Mouse (Mus musculus) neural tube, embryonic 12.5 days (tissue): ENCODE measurements around the gene Efcc1. TPM values are rescaled to one million over a fixed set of nuclear protein-coding genes. Genes with fewer than 3 reads are reported as not detected.

Experiments used
- ATAC-seq: fragments of 200-750 bp; cut with Nextera tagmentation; 2 replicates; pipeline ENCODE4 v1.8.0; 2017; ENCODE audit warnings: low read depth, mild to moderate bottlenecking, moderate TSS enrichment, moderate library complexity; ENCODE audit not compliant: low FRiP score
- H3K27ac ChIP-seq: fragments of 300-500 bp; sonication (generic); 2 replicates; pipeline ENCODE4 v1.5.1; 2016
- H3K27me3 ChIP-seq: fragments of 300-500 bp; sonication (generic); replicated peaks from 2 replicates; pipeline ENCODE4 v1.6.1; 2016; ENCODE audit warnings: mild to moderate bottlenecking
- H3K36me3 ChIP-seq: fragments of 300-500 bp; sonication (generic); 2 replicates; pipeline ENCODE4 v1.6.1; 2016; ENCODE audit warnings: mild to moderate bottlenecking
- H3K4me1 ChIP-seq: fragments of 300-500 bp; sonication (generic); 2 replicates; pipeline ENCODE4 v1.6.1; 2016
- H3K4me2 ChIP-seq: fragments of 300-500 bp; sonication (generic); replicated peaks from 2 replicates; pipeline ENCODE4 v1.6.1; 2016; ENCODE audit warnings: mild to moderate bottlenecking
- H3K4me3 ChIP-seq: fragments of 300-500 bp; sonication (generic); 2 replicates; pipeline ENCODE4 v1.5.1; 2016
- H3K9ac ChIP-seq: fragments of 300-500 bp; sonication (generic); 2 replicates; pipeline ENCODE4 v1.6.1; 2016; ENCODE audit warnings: mild to moderate bottlenecking
- H3K9me3 ChIP-seq: fragments of 300-500 bp; sonication (generic); 2 replicates; pipeline ENCODE4 v1.6.1; 2016; ENCODE audit warnings: mild to moderate bottlenecking
- WGBS: fragments of 180-500 bp; shearing (Covaris S2); methylation state at CpG from one replicate; pipeline ENCODE4 v1.1.7; 2016; 5-methylcytosine and 5-hydroxymethylcytosine counted together
- polyA plus RNA-seq: library from polyadenylated mRNA; unstranded; fragments of >200 nt; fragmentation: Nextera tagmentation; extraction: Ambion mirVana; gene quantifications from 2 replicates; pipeline ENCODE4 v1.2.1, GENCODE M21; 2016

Gene Efcc1
- polyA plus RNA-seq, 1 experiment from 2014 or later, result 9.3 TPM

GRCm38 (mm10) chr6:87732151-87733011, 1.7 kb downstream of the Efcc1 start:
- Histone ChIP-seq H3K9ac (peak overlapping the region; percentile 74), H3K27me3 (peaks cover 31% of the 10 kb centered on the region), H3K27ac (no peak overlapping the region), H3K4me3 (peak overlapping the region; percentile 42), H3K4me1 (peaks cover 31% of the 10 kb centered on the region), H3K36me3 (no peaks in the 10 kb centered on the region), H3K9me3 (no peaks in the 10 kb centered on the region), H3K4me2 (peak overlapping the region; percentile 74)
- 1% methylated on average over 51 of the region's 53 CpGs for WGBS
- ATAC-seq, result no peak

GRCm38 (mm10) chr6:87733131-87733930, 2.7 kb downstream of the Efcc1 start:
- H3K4me1 ChIP-seq, result peaks cover 39% of the 10 kb centered on the region
- H3K27ac ChIP-seq, result no peak overlapping the region
- H3K27me3 ChIP-seq, result peaks cover 31% of the 10 kb centered on the region
- H3K4me2 ChIP-seq, result peak overlapping the region; percentile 74
- peak overlapping the region; percentile 8; the same call in 1 of the 2 replicates for H3K9ac ChIP-seq
- no peaks in the 10 kb centered on the region for H3K36me3 ChIP-seq
- WGBS, result 22% methylated on average over 14 of the region's 14 CpGs
- no peak for ATAC-seq
- H3K4me3 ChIP-seq, result peak overlapping the region; percentile 42
- no peaks in the 10 kb centered on the region for H3K9me3 ChIP-seq

- no peak for ATAC-seq
- Histone ChIP-seq H3K27me3 (peaks cover 31% of the 10 kb centered on the region), H3K4me3 (no peak overlapping the region), H3K36me3 (no peaks in the 10 kb centered on the region), H3K27ac (no peak overlapping the region), H3K9ac (no peak overlapping the region), H3K9me3 (no peaks in the 10 kb centered on the region), H3K4me2 (no peak overlapping the region), H3K4me1 (peaks cover 44% of the 10 kb centered on the region)
- 59% methylated on average over 5 of the region's 5 CpGs for WGBS
Measured at GRCm38 (mm10) chr6:87734136-87734535, 3.5 kb downstream of the Efcc1 start.

GRCm38 (mm10) chr6:87736923-87737322, 6.3 kb downstream of the Efcc1 start:
- Histone ChIP-seq H3K36me3 (no peaks in the 10 kb centered on the region), H3K4me1 (peaks cover 36% of the 10 kb centered on the region), H3K4me2 (no peak overlapping the region), H3K4me3 (no peak overlapping the region), H3K9ac (no peak overlapping the region), H3K27me3 (peaks cover 20% of the 10 kb centered on the region), H3K27ac (no peak overlapping the region), H3K9me3 (no peaks in the 10 kb centered on the region)
- no peak for ATAC-seq
- 79% methylated on average over 4 of the region's 4 CpGs for WGBS

GRCm38 (mm10) chr6:87737921-87738626, 7.4 kb downstream of the Efcc1 start:
- no peak overlapping the region for H3K4me3 ChIP-seq
- peaks cover 25% of the 10 kb centered on the region for H3K4me1 ChIP-seq
- 20% methylated on average over 4 of the region's 4 CpGs for WGBS
- no peak overlapping the region for H3K27ac ChIP-seq
- no peak overlapping the region for H3K9ac ChIP-seq
- H3K36me3 ChIP-seq, result no peaks in the 10 kb centered on the region
- peak; percentile 67 for ATAC-seq
- H3K4me2 ChIP-seq, result no peak overlapping the region
- peaks cover 9% of the 10 kb centered on the region for H3K27me3 ChIP-seq
- H3K9me3 ChIP-seq, result no peaks in the 10 kb centered on the region

- ATAC-seq, result no peak
- Histone ChIP-seq H3K4me1 (peaks cover 19% of the 10 kb centered on the region), H3K9ac (no peak overlapping the region), H3K27ac (no peak overlapping the region), H3K9me3 (no peaks in the 10 kb centered on the region), H3K36me3 (no peaks in the 10 kb centered on the region), H3K4me2 (no peak overlapping the region), H3K27me3 (no peaks in the 10 kb centered on the region), H3K4me3 (no peak overlapping the region)
- WGBS, result 59% methylated on average over 6 of the region's 6 CpGs
Measured at GRCm38 (mm10) chr6:87739898-87740297, 9.2 kb downstream of the Efcc1 start.

- Histone ChIP-seq H3K9me3 (no peaks in the 10 kb centered on the region), H3K27ac (no peak overlapping the region), H3K4me2 (no peak overlapping the region), H3K4me1 (peaks cover 19% of the 10 kb centered on the region), H3K4me3 (no peak overlapping the region), H3K36me3 (no peaks in the 10 kb centered on the region), H3K9ac (no peak overlapping the region), H3K27me3 (no peaks in the 10 kb centered on the region)
- ATAC-seq, result no peak
Measured at GRCm38 (mm10) chr6:87740496-87740895, 9.8 kb downstream of the Efcc1 start.

- 94% methylated on average over 8 of the region's 8 CpGs for WGBS
Measured at GRCm38 (mm10) chr6:87741978-87742377, 11.3 kb downstream of the Efcc1 start.

GRCm38 (mm10) chr6:87742804-87743203, 12.1 kb downstream of the Efcc1 start:
- WGBS, result 83% methylated on average over 5 of the region's 5 CpGs
- H3K4me1 ChIP-seq, result peaks cover 17% of the 10 kb centered on the region

More at GRCm38 (mm10) chr6:87741978-87742377, 11.3 kb downstream of the Efcc1 start:
- Histone ChIP-seq H3K4me1 (peaks cover 19% of the 10 kb centered on the region), H3K9ac (no peak overlapping the region), H3K4me2 (no peak overlapping the region), H3K4me3 (no peak overlapping the region), H3K36me3 (no peaks in the 10 kb centered on the region), H3K27me3 (no peaks in the 10 kb centered on the region), H3K27ac (no peak overlapping the region), H3K9me3 (no peaks in the 10 kb centered on the region)
- no peak for ATAC-seq

GRCm38 (mm10) chr6:87743281-87743680, 12.6 kb downstream of the Efcc1 start:
- peaks cover 12% of the 10 kb centered on the region for H3K4me1 ChIP-seq
- H3K27me3 ChIP-seq, result no peaks in the 10 kb centered on the region
- no peak overlapping the region for H3K9ac ChIP-seq
- H3K9me3 ChIP-seq, result no peaks in the 10 kb centered on the region
- H3K4me2 ChIP-seq, result no peak overlapping the region
- no peak overlapping the region for H3K4me3 ChIP-seq
- no peak overlapping the region for H3K27ac ChIP-seq
- ATAC-seq, result no peak
- 84% methylated on average over 5 of the region's 5 CpGs for WGBS
- no peaks in the 10 kb centered on the region for H3K36me3 ChIP-seq

More at GRCm38 (mm10) chr6:87742804-87743203, 12.1 kb downstream of the Efcc1 start:
- no peaks in the 10 kb centered on the region for H3K27me3 ChIP-seq
- no peaks in the 10 kb centered on the region for H3K36me3 ChIP-seq
- H3K4me2 ChIP-seq, result no peak overlapping the region
- ATAC-seq, result no peak
- H3K9me3 ChIP-seq, result no peaks in the 10 kb centered on the region
- no peak overlapping the region for H3K4me3 ChIP-seq
- H3K27ac ChIP-seq, result no peak overlapping the region
- H3K9ac ChIP-seq, result no peak overlapping the region

- H3K36me3 ChIP-seq, result no peaks in the 10 kb centered on the region
- H3K27me3 ChIP-seq, result no peaks in the 10 kb centered on the region
- H3K9me3 ChIP-seq, result no peaks in the 10 kb centered on the region
- WGBS, result 92% methylated on average over 3 of the region's 3 CpGs
- ATAC-seq, result no peak
- H3K4me1 ChIP-seq, result 0 out of 2 replicates have a peak, but pooled peaks cover 1% of the 10 kb centered on the region
- H3K4me2 ChIP-seq, result no peak overlapping the region
- no peak overlapping the region for H3K27ac ChIP-seq
- H3K9ac ChIP-seq, result no peak overlapping the region
- no peak overlapping the region for H3K4me3 ChIP-seq
Measured at GRCm38 (mm10) chr6:87744632-87745031, 14.0 kb downstream of the Efcc1 start.

GRCm38 (mm10) chr6:87745301-87745700, 14.6 kb downstream of the Efcc1 start:
- Histone ChIP-seq H3K27me3 (no peaks in the 10 kb centered on the region), H3K36me3 (no peaks in the 10 kb centered on the region), H3K4me1 (no peaks in the 10 kb centered on the region), H3K27ac (no peak overlapping the region), H3K4me3 (no peak overlapping the region), H3K9me3 (no peaks in the 10 kb centered on the region), H3K9ac (no peak overlapping the region), H3K4me2 (no peak overlapping the region)
- ATAC-seq, result no peak
- WGBS, result 40% methylated on average over 1 of the region's 1 CpGs
